Mouse (Mus musculus) small intestine, adult 2 months (tissue): ENCODE measurements around the gene 1700001C19Rik. TPM values are rescaled to one million over a fixed set of nuclear protein-coding genes. Genes with fewer than 3 reads are reported as not detected.

Experiments used
- H3K27ac ChIP-seq: fragments of 200-500 bp; 2 replicates; pipeline ENCODE4 v1.5.1; 2012; ENCODE audit warnings: low read depth, low read length, control low read depth, inconsistent platforms; ENCODE audit not compliant: insufficient read depth
- H3K27me3 ChIP-seq: fragments of 200-500 bp; 2 replicates; pipeline ENCODE4 v1.6.1; 2012; ENCODE audit warnings: mild to moderate bottlenecking, moderate library complexity, low read length, inconsistent platforms; ENCODE audit not compliant: control insufficient read depth, insufficient read depth
- H3K36me3 ChIP-seq: fragments of 200-500 bp; 2 replicates; pipeline ENCODE4 v1.6.1; 2012; ENCODE audit warnings: mild to moderate bottlenecking, low read length, control low read depth, inconsistent platforms; ENCODE audit not compliant: control insufficient read depth, insufficient read depth
- H3K4me1 ChIP-seq: fragments of 200-500 bp; 2 replicates; pipeline ENCODE4 v1.6.1; 2012; ENCODE audit warnings: low read length, inconsistent platforms, mixed read lengths; ENCODE audit not compliant: control insufficient read depth, insufficient read depth, insufficient read length
- H3K4me3 ChIP-seq: fragments of 200-500 bp; 2 replicates; pipeline ENCODE4 v1.5.1; 2012; ENCODE audit warnings: low read depth, mild to moderate bottlenecking, control low read depth, inconsistent platforms, low read length, moderate library complexity
- CTCF ChIP-seq: fragments of 200-500 bp; IDR thresholded peaks from 2 replicates; pipeline ENCODE4 v1.5.1; 2012; ENCODE audit warnings: low read depth, mild to moderate bottlenecking, control low read depth, inconsistent platforms, low read length, moderate library complexity, mixed read lengths; ENCODE audit not compliant: insufficient replicate concordance, insufficient read length; ENCODE audit errors: extremely low read depth
- POLR2A ChIP-seq: fragments of 200-500 bp; IDR thresholded peaks from 2 replicates; pipeline ENCODE4 v1.6.1; 2012; ENCODE audit warnings: low read depth, mild to moderate bottlenecking, control low read depth, inconsistent platforms, low read length, moderate library complexity
- WGBS: fragments of 180-500 bp; shearing (Covaris S2); methylation state at CpG from one replicate; pipeline ENCODE4 v1.1.7; 2018; 5-methylcytosine and 5-hydroxymethylcytosine counted together
- polyA plus RNA-seq: library from polyadenylated mRNA; depleted of rRNA; stranded (reverse); fragments of >200 nt; gene quantifications from 2 replicates; pipeline ENCODE4 v1.2.3, GENCODE M21; 2012; rRNA removed

1700001C19Rik gene
- polyA plus RNA-seq, 1 experiment: not detected

DNA sequence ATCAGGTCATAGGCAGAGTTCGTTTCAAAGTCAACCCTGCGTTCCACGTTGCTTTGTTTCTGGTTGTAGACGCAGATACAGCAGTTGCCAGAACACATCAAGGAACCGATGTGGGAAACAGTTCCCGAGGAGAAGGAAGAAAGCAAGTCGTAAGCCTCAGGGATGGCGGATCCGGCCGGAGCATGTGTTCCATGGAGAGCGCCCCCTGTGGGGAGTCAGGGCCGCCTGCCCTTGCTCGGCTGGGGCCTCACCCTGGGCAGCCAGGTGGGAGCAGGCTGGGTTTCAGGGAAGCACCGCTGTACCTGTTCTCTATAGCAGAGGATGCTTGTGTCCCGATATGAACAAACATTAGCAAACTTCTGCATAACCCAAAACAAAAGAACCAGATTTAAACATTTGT, 59.0 kb downstream of the 1700001C19Rik start:
- TF ChIP-seq CTCF (no peak), POLR2A (no peak)
- WGBS: 88% methylated on average over 15 of the region's 15 CpGs
- H3K27me3 ChIP-seq: no peaks in the 10 kb centered on the region
- H3K4me1 ChIP-seq: no peaks in the 10 kb centered on the region
- H3K27ac ChIP-seq: no peak overlapping the region
- no peak overlapping the region for H3K4me3 ChIP-seq
- H3K36me3 ChIP-seq: peaks cover 55% of the 10 kb centered on the region

DNA sequence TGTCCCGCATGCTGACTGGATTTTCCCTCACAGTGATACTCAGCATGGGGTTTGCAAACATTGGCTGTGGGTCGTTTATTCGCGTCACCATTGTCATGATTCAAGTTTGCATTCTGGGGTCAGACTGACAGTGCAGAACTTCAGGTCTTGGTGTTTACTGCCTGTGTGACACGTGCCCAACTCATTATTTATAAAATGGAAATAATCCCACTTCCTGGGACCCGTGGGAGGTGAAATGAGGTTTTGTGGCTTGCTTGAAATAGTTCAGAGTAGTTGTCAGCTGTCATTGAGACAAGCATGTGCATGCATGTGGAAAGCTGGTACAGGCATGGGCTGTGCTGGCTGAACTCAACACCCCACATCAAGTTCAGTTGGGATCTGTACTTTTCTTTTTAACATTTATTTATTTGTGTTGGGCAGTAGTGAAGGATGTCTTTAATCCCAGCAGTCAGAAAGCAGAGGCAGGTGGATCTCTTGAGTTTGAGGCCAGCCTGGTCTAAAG, 60.3 kb downstream of the 1700001C19Rik start:
- H3K4me3 ChIP-seq: no peak overlapping the region
- peaks cover 59% of the 10 kb centered on the region for H3K36me3 ChIP-seq
- no peaks in the 10 kb centered on the region for H3K27me3 ChIP-seq
- 87% methylated on average over 6 of the region's 6 CpGs for WGBS
- no peak overlapping the region for H3K27ac ChIP-seq
- H3K4me1 ChIP-seq: no peaks in the 10 kb centered on the region
- no peak for TF ChIP-seq CTCF
- TF ChIP-seq POLR2A: no peak

GRCm38 (mm10) chr17:47373991-47374390, 63.2 kb downstream of the 1700001C19Rik start:
- Histone ChIP-seq H3K4me3 (no peak overlapping the region), H3K36me3 (peaks cover 42% of the 10 kb centered on the region), H3K4me1 (peaks cover 2% of the 10 kb centered on the region; the same call in 1 of the 2 replicates), H3K27me3 (no peaks in the 10 kb centered on the region), H3K27ac (no peak overlapping the region)
- TF ChIP-seq CTCF: no peak
- TF ChIP-seq POLR2A: no peak
- WGBS: 81% methylated on average over 6 of the region's 6 CpGs

DNA sequence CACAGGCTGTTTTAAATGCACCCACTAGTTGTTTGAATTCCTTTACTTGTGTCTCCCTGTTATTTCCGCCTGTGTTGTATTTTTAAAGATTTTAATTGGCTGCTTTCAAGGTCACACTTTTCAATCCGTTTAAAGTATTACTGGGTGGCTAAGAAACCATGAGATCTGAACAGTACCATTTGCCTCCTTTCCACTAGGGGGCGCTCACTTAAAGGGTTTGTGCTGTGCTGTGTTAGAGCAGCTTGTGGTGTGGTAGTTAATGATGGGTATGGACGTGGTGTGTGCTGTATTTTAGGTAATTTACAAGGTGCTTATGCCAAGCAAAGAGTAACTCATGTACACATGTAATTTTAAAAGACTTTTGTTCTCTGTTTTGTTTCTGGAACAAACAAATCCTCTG, 65.7 kb downstream of the 1700001C19Rik start:
- TF ChIP-seq POLR2A (no peak), CTCF (no peak)
- Histone ChIP-seq H3K4me1 (peaks cover 2% of the 10 kb centered on the region; the same call in 1 of the 2 replicates), H3K27ac (no peak overlapping the region), H3K27me3 (no peaks in the 10 kb centered on the region), H3K36me3 (peaks cover 24% of the 10 kb centered on the region), H3K4me3 (no peak overlapping the region)
- 3% methylated on average over 4 of the region's 4 CpGs for WGBS

GRCm38 (mm10) chr17:47369087-47369443, 68.1 kb downstream of the 1700001C19Rik start:
- TF ChIP-seq CTCF: no peak
- no peak for TF ChIP-seq POLR2A
- Histone ChIP-seq H3K4me1 (peaks cover 2% of the 10 kb centered on the region; the same call in 1 of the 2 replicates), H3K27ac (no peak overlapping the region), H3K4me3 (peak overlapping the region; percentile 78), H3K36me3 (peaks cover 6% of the 10 kb centered on the region; the same call in 1 of the 2 replicates), H3K27me3 (no peaks in the 10 kb centered on the region)
- whole genome bisulfite sequencing: under 1% methylated on average over 20 of the region's 20 CpGs

- Histone ChIP-seq H3K4me3 (peak within 1 kb of the TSS; percentile 78), H3K27ac (no peak within 1 kb of the TSS), H3K4me1 (peaks cover 2% of the 10 kb centered on the region; the same call in 1 of the 2 replicates), H3K36me3 (peaks cover 6% of the 10 kb centered on the region; the same call in 1 of the 2 replicates), H3K27me3 (no peaks in the 10 kb centered on the region)
- no peak for TF ChIP-seq CTCF
- 2% methylated on average over 35 of the region's 35 CpGs for WGBS
Observed at GRCm38 (mm10) chr17:47368401-47369086, 68.6 kb downstream of the 1700001C19Rik start, which contains the start of gene Mrps10. Mrps10 (plus strand) TSS chr17:47368887.

Other genes starting within 250 kb of the 1700001C19Rik start
- 11.3 and 13.5 TPM in 2 replicates for gene Mrps10, start 68.5 kb downstream of the 1700001C19Rik start, polyA plus RNA-seq
- 0.56 and 0.86 TPM in 2 replicates for gene Guca1b, start 52.0 kb downstream of the 1700001C19Rik start, polyA plus RNA-seq
- gene Guca1a, start 36.8 kb downstream of the 1700001C19Rik start, polyA plus RNA-seq: 2.1 and 2.5 TPM in 2 replicates
- gene AI661453, start 761 bp downstream of the 1700001C19Rik start, polyA plus RNA-seq: 21.8 and 27.3 TPM in 2 replicates
- 6.2 and 13.3 TPM in 2 replicates for gene Taf8, start 64.9 kb upstream of the 1700001C19Rik start, polyA plus RNA-seq
- gene Ccnd3, start 67.7 kb upstream of the 1700001C19Rik start, polyA plus RNA-seq: 49.9 and 54.9 TPM in 2 replicates
- gene Bysl, start 174.1 kb upstream of the 1700001C19Rik start, polyA plus RNA-seq: 3.3 and 3.5 TPM in 2 replicates
- gene Med20, start 174.2 kb upstream of the 1700001C19Rik start, polyA plus RNA-seq: 7.3 and 11.3 TPM in 2 replicates
- 0.88 and 1.7 TPM in 2 replicates for gene Gm20517, start 174.2 kb upstream of the 1700001C19Rik start, polyA plus RNA-seq
- gene Usp49, start 193.3 kb upstream of the 1700001C19Rik start, polyA plus RNA-seq: 2.3 and 4.6 TPM in 2 replicates